Mouse (Mus musculus): ENCODE measurements at regions not wholly inside any gene's neighbourhood (a gene's known extent, or its start where the extent isn't known, plus 50 kb on each side); places are given as distances from the start of the nearest gene placed in this dataset.

DNA sequence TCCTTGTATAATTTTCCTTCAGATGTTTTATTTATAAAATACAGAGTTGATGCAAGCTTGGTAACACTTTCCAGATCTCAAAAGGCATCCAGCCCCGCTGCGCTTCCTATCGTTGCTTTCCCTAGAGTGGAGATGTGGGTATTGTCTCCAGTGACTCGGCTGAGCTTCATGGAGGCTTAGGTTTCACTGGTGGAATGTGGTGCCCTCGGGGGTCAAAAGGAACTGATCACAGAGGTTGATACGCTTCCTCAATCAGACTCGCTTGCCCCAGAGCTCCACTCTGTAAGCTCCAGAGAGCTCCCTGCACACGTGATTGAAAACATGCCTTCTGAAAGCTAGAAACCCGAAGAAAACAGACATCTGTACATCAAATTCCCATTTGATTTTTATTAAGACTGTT lies 224.9 kb upstream of the Tmem72 start:
- Histone ChIP-seq H3K27ac (ENCODE audit: insufficient read depth, low read length) (no peak overlapping the region), H3K4me1 (ENCODE audit: control insufficient read depth, insufficient read depth, low read length) (no peaks in the 10 kb centered on the region; the same call in 1 of the 2 replicates), H3K4me3 (ENCODE audit: insufficient read depth, low read length) (no peak overlapping the region)
- no peak for TF ChIP-seq POLR2A (IDR thresholded peaks at IDR 0.05; ENCODE audit: extremely low read depth, insufficient read depth, low read length)
- TF ChIP-seq CTCF (IDR thresholded peaks at IDR 0.05; ENCODE audit: extremely low read depth, insufficient read depth, low read length), result no peak

- TF ChIP-seq CTCF (IDR thresholded peaks at IDR 0.05; ENCODE audit: extremely low read depth, insufficient read depth, low read length) (no peak), POLR2A (IDR thresholded peaks at IDR 0.05; ENCODE audit: extremely low read depth, insufficient read depth, low read length) (no peak)
- H3K4me1 ChIP-seq (ENCODE audit: control insufficient read depth, insufficient read depth, low read length), result no peaks in the 10 kb centered on the region; the same call in 1 of the 2 replicates
These were observed 225.6 kb upstream of the Cxcl12 start for GRCm38 (mm10) chr6:116942696-116943095.

DNA sequence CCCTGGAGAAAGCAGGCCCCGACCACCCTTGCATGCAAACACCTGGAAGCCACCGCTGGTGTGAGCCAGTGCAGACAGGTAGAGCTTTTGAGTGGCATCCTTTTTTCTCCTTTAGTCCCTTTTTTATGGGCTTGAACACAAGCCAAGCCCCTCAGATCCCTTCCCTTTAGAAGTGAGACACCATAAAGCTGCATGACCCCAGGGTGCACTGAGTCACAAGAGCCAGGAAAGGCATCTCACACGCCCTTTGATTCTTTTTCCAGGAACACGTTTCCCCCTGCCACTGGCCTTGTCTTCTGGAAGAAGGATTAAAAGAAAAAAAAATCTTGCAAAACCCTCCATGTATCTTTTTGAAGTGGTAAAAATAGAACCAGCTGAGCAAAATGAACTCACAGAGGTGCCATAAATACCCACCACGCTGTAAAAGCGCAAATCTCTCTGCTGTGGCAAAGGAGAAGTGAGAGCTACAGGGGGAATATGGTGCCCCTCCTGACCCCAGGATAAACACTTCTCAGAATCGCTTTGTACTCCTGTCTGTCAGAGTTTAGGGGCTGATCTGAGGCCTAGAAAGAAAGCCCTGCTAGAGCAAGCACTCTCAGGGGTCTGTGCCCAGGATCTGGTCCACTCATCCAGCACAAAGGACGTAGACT lies 222.1 kb upstream of the Cxcl12 start:
- Histone ChIP-seq H3K27ac (ENCODE audit: insufficient read depth, low read length) (no peak overlapping the region), H3K4me3 (ENCODE audit: insufficient read depth, low read length) (no peak overlapping the region), H3K4me1 (ENCODE audit: control insufficient read depth, insufficient read depth, low read length) (no peaks in the 10 kb centered on the region)
- TF ChIP-seq POLR2A (IDR thresholded peaks at IDR 0.05; ENCODE audit: extremely low read depth, insufficient read depth, low read length), result no peak
- TF ChIP-seq CTCF (IDR thresholded peaks at IDR 0.05; ENCODE audit: extremely low read depth, insufficient read depth, low read length), result no peak

More at GRCm38 (mm10) chr6:116942696-116943095, 225.6 kb upstream of the Cxcl12 start:
- Histone ChIP-seq H3K4me3 (ENCODE audit: insufficient read depth, low read length) (no peak overlapping the region), H3K27ac (ENCODE audit: insufficient read depth, low read length) (no peak overlapping the region)

DNA sequence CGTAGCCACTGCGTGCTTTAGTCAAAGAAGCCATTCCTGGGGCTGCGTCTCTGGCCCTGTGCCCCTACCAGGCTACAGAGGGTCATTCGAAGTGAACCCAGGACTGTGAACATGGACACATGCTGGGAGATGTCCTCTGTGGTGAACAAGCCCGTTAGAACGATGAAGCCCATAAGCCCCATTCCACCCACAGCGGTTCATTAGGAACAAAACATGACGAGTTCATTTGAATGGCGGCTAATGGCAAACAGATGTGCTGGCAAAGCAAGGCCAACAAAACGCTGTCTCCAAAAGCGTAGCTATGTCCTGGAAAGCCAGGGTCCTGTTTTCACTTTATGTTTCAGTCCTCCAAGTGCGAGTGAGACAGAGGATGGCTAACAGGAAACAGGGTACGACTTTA lies 208.7 kb upstream of the Cxcl12 start:
- TF ChIP-seq CTCF (IDR thresholded peaks at IDR 0.05; ENCODE audit: extremely low read depth, insufficient read depth, low read length) (no peak), POLR2A (IDR thresholded peaks at IDR 0.05; ENCODE audit: extremely low read depth, insufficient read depth, low read length) (no peak)
- H3K4me1 ChIP-seq (ENCODE audit: control insufficient read depth, insufficient read depth, low read length), result no peaks in the 10 kb centered on the region
- no peak overlapping the region for H3K4me3 ChIP-seq (ENCODE audit: insufficient read depth, low read length)
- H3K27ac ChIP-seq (ENCODE audit: insufficient read depth, low read length), result no peak overlapping the region

DNA sequence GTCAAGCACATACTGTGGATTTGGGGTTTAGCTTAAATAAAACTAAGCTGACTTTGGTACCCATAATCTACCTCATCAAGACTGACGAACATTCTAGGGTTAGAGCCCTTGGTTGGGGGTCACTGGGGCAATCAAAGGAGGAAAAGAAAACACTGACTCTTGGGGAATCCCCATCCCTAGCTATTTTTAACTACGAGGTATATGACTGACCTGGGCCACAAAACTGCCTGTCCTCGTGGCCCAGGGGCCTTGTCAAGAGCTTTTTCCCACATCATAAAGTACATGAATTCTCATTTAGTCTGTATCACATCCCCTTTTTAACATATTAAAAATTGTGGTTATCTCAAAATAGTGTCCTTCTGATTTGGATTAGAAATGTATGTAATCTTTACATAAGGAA lies 207.7 kb upstream of the Cxcl12 start:
- H3K4me3 ChIP-seq (ENCODE audit: insufficient read depth, low read length), result no peak overlapping the region
- H3K4me1 ChIP-seq (ENCODE audit: control insufficient read depth, insufficient read depth, low read length), result no peaks in the 10 kb centered on the region
- TF ChIP-seq CTCF (IDR thresholded peaks at IDR 0.05; ENCODE audit: extremely low read depth, insufficient read depth, low read length), result no peak
- no peak for TF ChIP-seq POLR2A (IDR thresholded peaks at IDR 0.05; ENCODE audit: extremely low read depth, insufficient read depth, low read length)
- H3K27ac ChIP-seq (ENCODE audit: insufficient read depth, low read length), result no peak overlapping the region

DNA sequence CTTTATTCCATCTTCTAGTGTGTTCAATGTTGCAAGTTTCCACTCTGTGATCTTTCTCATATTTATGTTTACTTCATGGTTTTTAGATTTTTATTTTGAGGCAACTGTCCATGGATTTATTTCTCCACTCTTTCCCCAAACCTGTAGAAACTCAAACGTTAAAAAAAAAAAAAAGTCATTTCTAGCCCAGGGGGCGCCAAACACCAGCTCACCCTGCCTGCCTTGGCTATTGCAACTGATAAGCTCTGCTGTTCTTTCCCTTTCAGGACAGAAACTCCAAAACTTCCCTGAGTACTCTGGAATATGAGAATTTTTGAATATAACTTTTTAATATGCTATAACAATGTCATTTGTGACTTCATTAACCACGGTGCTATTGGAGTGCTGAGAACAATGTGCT lies 201.9 kb upstream of the Cxcl12 start:
- no peak overlapping the region for H3K4me3 ChIP-seq (ENCODE audit: insufficient read depth, low read length)
- TF ChIP-seq POLR2A (IDR thresholded peaks at IDR 0.05; ENCODE audit: extremely low read depth, insufficient read depth, low read length) (no peak), CTCF (IDR thresholded peaks at IDR 0.05; ENCODE audit: extremely low read depth, insufficient read depth, low read length) (peak; percentile 39)
- H3K4me1 ChIP-seq (ENCODE audit: control insufficient read depth, insufficient read depth, low read length), result no peaks in the 10 kb centered on the region
- H3K27ac ChIP-seq (ENCODE audit: insufficient read depth, low read length), result no peak overlapping the region

DNA sequence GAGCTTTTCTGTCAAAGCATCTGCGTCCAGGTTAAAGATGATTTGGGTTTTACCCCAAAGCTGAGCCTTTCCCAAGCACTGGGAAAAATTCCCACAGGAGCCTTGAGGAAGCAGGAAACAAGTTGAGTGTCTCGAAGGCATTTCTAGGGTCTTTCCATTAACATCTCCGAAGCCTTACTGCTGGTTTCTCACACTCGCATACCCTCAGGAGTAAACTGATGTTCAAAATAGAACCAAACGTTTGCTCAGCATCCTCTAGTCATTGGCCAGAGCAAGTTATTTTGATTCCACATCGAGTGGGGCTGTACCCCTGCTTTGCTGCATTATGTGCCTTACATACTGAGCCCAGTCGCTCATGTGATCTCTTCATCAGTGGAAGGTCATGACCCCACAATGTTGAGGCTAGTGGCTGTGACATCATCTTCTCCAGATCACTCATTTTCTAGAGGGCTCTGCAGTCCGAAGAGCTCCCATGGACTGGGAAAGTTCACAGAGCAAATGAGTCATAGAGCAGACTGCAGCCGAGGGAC lies 198.9 kb upstream of the Cxcl12 start:
- TF ChIP-seq CTCF (IDR thresholded peaks at IDR 0.05; ENCODE audit: extremely low read depth, insufficient read depth, low read length) (no peak), POLR2A (IDR thresholded peaks at IDR 0.05; ENCODE audit: extremely low read depth, insufficient read depth, low read length) (no peak)
- no peaks in the 10 kb centered on the region for H3K4me1 ChIP-seq (ENCODE audit: control insufficient read depth, insufficient read depth, low read length)
- H3K4me3 ChIP-seq (ENCODE audit: insufficient read depth, low read length), result no peak overlapping the region
- no peak overlapping the region for H3K27ac ChIP-seq (ENCODE audit: insufficient read depth, low read length)

DNA sequence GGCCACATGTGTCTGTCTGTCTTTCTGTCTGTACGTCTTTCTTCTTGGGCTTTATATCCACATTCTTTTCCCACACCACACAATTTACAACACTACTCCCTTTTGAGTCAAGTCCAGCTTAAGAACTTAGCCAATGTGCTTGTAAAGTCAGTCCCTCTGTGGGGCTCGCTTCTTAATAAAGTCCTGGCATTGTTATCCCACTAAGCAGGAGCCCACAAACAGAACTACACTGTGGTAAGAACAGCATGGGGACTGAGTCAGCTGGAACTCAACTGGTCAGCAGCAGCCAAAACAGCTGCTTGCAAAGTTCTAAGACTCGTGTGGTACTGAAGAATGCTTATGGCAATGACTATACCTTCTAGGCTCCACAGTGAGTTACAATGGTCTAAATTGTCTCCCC lies 193.5 kb upstream of the Cxcl12 start:
- no peak for TF ChIP-seq POLR2A (IDR thresholded peaks at IDR 0.05; ENCODE audit: extremely low read depth, insufficient read depth, low read length)
- TF ChIP-seq CTCF (IDR thresholded peaks at IDR 0.05; ENCODE audit: extremely low read depth, insufficient read depth, low read length), result no peak
- Histone ChIP-seq H3K4me1 (ENCODE audit: control insufficient read depth, insufficient read depth, low read length) (no peaks in the 10 kb centered on the region), H3K27ac (ENCODE audit: insufficient read depth, low read length) (no peak overlapping the region), H3K4me3 (ENCODE audit: insufficient read depth, low read length) (no peak overlapping the region)

- Histone ChIP-seq H3K4me1 (ENCODE audit: control insufficient read depth, insufficient read depth, low read length) (no peaks in the 10 kb centered on the region), H3K4me3 (ENCODE audit: insufficient read depth, low read length) (no peak overlapping the region), H3K27ac (ENCODE audit: insufficient read depth, low read length) (no peak overlapping the region)
- TF ChIP-seq CTCF (IDR thresholded peaks at IDR 0.05; ENCODE audit: extremely low read depth, insufficient read depth, low read length) (no peak), POLR2A (IDR thresholded peaks at IDR 0.05; ENCODE audit: extremely low read depth, insufficient read depth, low read length) (no peak)
These were observed 187.9 kb upstream of the Cxcl12 start for GRCm38 (mm10) chr6:116980349-116980995.

Data from cortical plate, adult 2 months (tissue).